Mouse (Mus musculus) CH12.LX (cell line): ENCODE data around the gene Apold1.

Experiments used
- CTCF ChIP-seq, 2 experiments: IDR thresholded peaks in 1 of 2; conservative IDR thresholded peaks in 1 of 2; 2 replicates each; pipeline ENCODE4 v1.5.1; 2011 to 2012; ENCODE audit warnings: low read depth in 2 of 2, low read length in 2 of 2, improper control_type of control experiment in 1 of 2, inconsistent platforms in 1 of 2, mild to moderate bottlenecking in 1 of 2, moderate library complexity in 1 of 2
- NELFE ChIP-seq: IDR thresholded peaks from 2 replicates; pipeline ENCODE4 v1.6.1; 2011; ENCODE audit warnings: low read depth, low read length, improper control_type of control experiment

- TF ChIP-seq CTCF (conservative IDR thresholded peaks at IDR 0.05 in 1 of 2, IDR thresholded peaks at IDR 0.05 in 1 of 2; ENCODE audit: low read depth in 2 of 2, low read length in 2 of 2) (no peak), NELFE (no peak)
These were observed 18.8 kb downstream of the Apold1 start for GRCm38 (mm10) chr6:135000272-135000671.
